Mouse (Mus musculus) liver, embryonic 12.5 days (tissue): ENCODE measurements around the gene Bckdhb. TPM values are rescaled to one million over a fixed set of nuclear protein-coding genes. Genes with fewer than 3 reads are reported as not detected.

Experiments
- ATAC-seq: fragments of 200-750 bp; cut with Nextera tagmentation; 2 replicates; pipeline ENCODE4 v1.8.0; 2017; ENCODE audit warnings: moderate number of reproducible peaks, mild to moderate bottlenecking, moderate library complexity
- H3K27ac ChIP-seq: fragments of 300-500 bp; sonication (generic); 2 replicates; pipeline ENCODE4 v1.5.1; 2016; ENCODE audit warnings: mild to moderate bottlenecking
- H3K27me3 ChIP-seq: fragments of 300-500 bp; sonication (generic); replicated peaks from 2 replicates; pipeline ENCODE4 v1.6.1; 2016; ENCODE audit warnings: mild to moderate bottlenecking, moderate library complexity
- H3K36me3 ChIP-seq: fragments of 300-500 bp; sonication (generic); 2 replicates; pipeline ENCODE4 v1.6.1; 2016; ENCODE audit warnings: mild to moderate bottlenecking, moderate library complexity
- H3K4me1 ChIP-seq: fragments of 300-500 bp; sonication (generic); 2 replicates; pipeline ENCODE4 v1.6.1; 2016
- H3K4me2 ChIP-seq: fragments of 300-500 bp; sonication (generic); 2 replicates; pipeline ENCODE4 v1.6.1; 2016; ENCODE audit warnings: mild to moderate bottlenecking, moderate library complexity
- H3K4me3 ChIP-seq: fragments of 300-500 bp; sonication (generic); 2 replicates; pipeline ENCODE4 v1.5.1; 2016; ENCODE audit warnings: mild to moderate bottlenecking, moderate library complexity
- H3K9ac ChIP-seq: fragments of 300-500 bp; sonication (generic); 2 replicates; pipeline ENCODE4 v1.6.1; 2016; ENCODE audit warnings: mild to moderate bottlenecking, moderate library complexity
- H3K9me3 ChIP-seq: fragments of 300-500 bp; sonication (generic); replicated peaks from 2 replicates; pipeline ENCODE4 v1.6.1; 2016; ENCODE audit warnings: mild to moderate bottlenecking, moderate library complexity
- WGBS: fragments of 180-500 bp; shearing (Covaris S2); methylation state at CpG from one replicate; pipeline ENCODE4 v1.1.7; 2016; ENCODE audit not compliant: insufficient replicate concordance; 5-methylcytosine and 5-hydroxymethylcytosine counted together
- polyA plus RNA-seq: library from polyadenylated mRNA; unstranded; fragments of >200 nt; fragmentation: Nextera tagmentation; extraction: Ambion mirVana; gene quantifications from 2 replicates; pipeline ENCODE4 v1.2.1, GENCODE M21; 2016

Bckdhb gene
- polyA plus RNA-seq, 1 experiment from 2014 or later: 22.4 TPM

GRCm38 (mm10) chr9:84084686-84085085 lies 159.7 kb downstream of the Bckdhb start:
- Histone ChIP-seq H3K27me3 (no peaks in the 10 kb centered on the region), H3K4me1 (no peaks in the 10 kb centered on the region; the same call in 1 of the 2 replicates), H3K4me2 (no peak overlapping the region), H3K9ac (no peak overlapping the region), H3K36me3 (no peaks in the 10 kb centered on the region), H3K9me3 (no peaks in the 10 kb centered on the region), H3K27ac (no peak overlapping the region), H3K4me3 (no peak overlapping the region)
- no peak for ATAC-seq
- 76% methylated on average over 5 of the region's 5 CpGs for WGBS

- H3K4me1 ChIP-seq: peaks cover 14% of the 10 kb centered on the region
- peak overlapping the region; percentile 42 for H3K4me2 ChIP-seq
- H3K4me3 ChIP-seq: no peak overlapping the region
- no peaks in the 10 kb centered on the region for H3K27me3 ChIP-seq
- H3K36me3 ChIP-seq: no peaks in the 10 kb centered on the region
- WGBS: 34% methylated on average over 9 of the region's 9 CpGs
- peak overlapping the region; percentile 62 for H3K27ac ChIP-seq
- no peak overlapping the region for H3K9ac ChIP-seq
- peak; percentile 92 for ATAC-seq
- H3K9me3 ChIP-seq: no peaks in the 10 kb centered on the region
These were observed 165.5 kb downstream of the Bckdhb start for GRCm38 (mm10) chr9:84090316-84091063.

- no peak overlapping the region for H3K27ac ChIP-seq
- WGBS: 88% methylated on average over 8 of the region's 8 CpGs
- no peaks in the 10 kb centered on the region for H3K27me3 ChIP-seq
- no peak overlapping the region for H3K4me3 ChIP-seq
- no peak overlapping the region for H3K9ac ChIP-seq
- H3K9me3 ChIP-seq: no peaks in the 10 kb centered on the region
- no peak for ATAC-seq
- H3K36me3 ChIP-seq: no peaks in the 10 kb centered on the region
- H3K4me1 ChIP-seq: peaks cover 14% of the 10 kb centered on the region
- H3K4me2 ChIP-seq: no peak overlapping the region
These were observed 168.0 kb downstream of the Bckdhb start for GRCm38 (mm10) chr9:84092994-84093393.

GRCm38 (mm10) chr9:84094111-84094510 lies 169.2 kb downstream of the Bckdhb start:
- Histone ChIP-seq H3K36me3 (no peaks in the 10 kb centered on the region), H3K4me1 (peaks cover 14% of the 10 kb centered on the region), H3K4me2 (no peak overlapping the region), H3K27ac (no peak overlapping the region), H3K9me3 (no peaks in the 10 kb centered on the region), H3K9ac (no peak overlapping the region), H3K27me3 (no peaks in the 10 kb centered on the region), H3K4me3 (no peak overlapping the region)
- 85% methylated on average over 6 of the region's 6 CpGs for WGBS
- no peak for ATAC-seq

GRCm38 (mm10) chr9:84096484-84097015 lies 171.6 kb downstream of the Bckdhb start:
- H3K4me2 ChIP-seq: no peak overlapping the region
- no peak overlapping the region for H3K27ac ChIP-seq
- ATAC-seq: no peak
- H3K36me3 ChIP-seq: no peaks in the 10 kb centered on the region
- H3K9ac ChIP-seq: no peak overlapping the region
- H3K27me3 ChIP-seq: no peaks in the 10 kb centered on the region
- no peaks in the 10 kb centered on the region for H3K4me1 ChIP-seq
- H3K4me3 ChIP-seq: no peak overlapping the region
- WGBS: 86% methylated on average over 13 of the region's 13 CpGs
- no peaks in the 10 kb centered on the region for H3K9me3 ChIP-seq

GRCm38 (mm10) chr9:84103344-84103743 lies 178.4 kb downstream of the Bckdhb start:
- Histone ChIP-seq H3K27me3 (no peaks in the 10 kb centered on the region), H3K9ac (no peak overlapping the region), H3K36me3 (no peaks in the 10 kb centered on the region), H3K4me1 (no peaks in the 10 kb centered on the region), H3K4me2 (no peak overlapping the region), H3K27ac (no peak overlapping the region), H3K9me3 (no peaks in the 10 kb centered on the region), H3K4me3 (no peak overlapping the region)
- WGBS: 88% methylated on average over 7 of the region's 7 CpGs
- no peak for ATAC-seq

GRCm38 (mm10) chr9:84106438-84106837 lies 181.5 kb downstream of the Bckdhb start:
- Histone ChIP-seq H3K4me2 (no peak overlapping the region), H3K9me3 (no peaks in the 10 kb centered on the region), H3K9ac (no peak overlapping the region), H3K27ac (no peak overlapping the region), H3K27me3 (no peaks in the 10 kb centered on the region), H3K36me3 (no peaks in the 10 kb centered on the region), H3K4me1 (peaks cover 15% of the 10 kb centered on the region), H3K4me3 (no peak overlapping the region)
- ATAC-seq: no peak
- 83% methylated on average over 2 of the region's 2 CpGs for WGBS

- Histone ChIP-seq H3K27me3 (no peaks in the 10 kb centered on the region), H3K9me3 (no peaks in the 10 kb centered on the region), H3K4me3 (no peak overlapping the region), H3K36me3 (no peaks in the 10 kb centered on the region), H3K4me1 (peaks cover 21% of the 10 kb centered on the region), H3K9ac (no peak overlapping the region), H3K27ac (no peak overlapping the region), H3K4me2 (no peak overlapping the region)
- WGBS: 74% methylated on average over 20 of the region's 20 CpGs
- ATAC-seq: no peak
These were observed 182.3 kb downstream of the Bckdhb start for GRCm38 (mm10) chr9:84107045-84107813.

GRCm38 (mm10) chr9:84108534-84108933 lies 183.6 kb downstream of the Bckdhb start:
- Histone ChIP-seq H3K4me1 (peaks cover 34% of the 10 kb centered on the region), H3K36me3 (no peaks in the 10 kb centered on the region), H3K9ac (no peak overlapping the region), H3K9me3 (no peaks in the 10 kb centered on the region), H3K4me3 (no peak overlapping the region), H3K4me2 (no peak overlapping the region), H3K27me3 (no peaks in the 10 kb centered on the region), H3K27ac (no peak overlapping the region)
- no peak for ATAC-seq
- 66% methylated on average over 7 of the region's 7 CpGs for WGBS

- Histone ChIP-seq H3K4me2 (no peak overlapping the region), H3K9ac (no peak overlapping the region), H3K4me1 (peaks cover 45% of the 10 kb centered on the region), H3K4me3 (no peak overlapping the region), H3K27ac (no peak overlapping the region), H3K27me3 (no peaks in the 10 kb centered on the region), H3K9me3 (no peaks in the 10 kb centered on the region), H3K36me3 (no peaks in the 10 kb centered on the region)
- ATAC-seq: no peak
- WGBS: 69% methylated on average over 6 of the region's 6 CpGs
These were observed 185.0 kb downstream of the Bckdhb start for GRCm38 (mm10) chr9:84109777-84110478.

GRCm38 (mm10) chr9:84110616-84111015 lies 185.7 kb downstream of the Bckdhb start:
- peaks cover 45% of the 10 kb centered on the region for H3K4me1 ChIP-seq
- H3K36me3 ChIP-seq: no peaks in the 10 kb centered on the region
- no peaks in the 10 kb centered on the region for H3K9me3 ChIP-seq
- H3K9ac ChIP-seq: no peak overlapping the region
- no peaks in the 10 kb centered on the region for H3K27me3 ChIP-seq
- no peak overlapping the region for H3K27ac ChIP-seq
- WGBS: 79% methylated on average over 11 of the region's 11 CpGs
- no peak overlapping the region for H3K4me2 ChIP-seq
- ATAC-seq: no peak
- H3K4me3 ChIP-seq: no peak overlapping the region

GRCm38 (mm10) chr9:84112319-84112718 lies 187.4 kb downstream of the Bckdhb start:
- no peaks in the 10 kb centered on the region for H3K36me3 ChIP-seq
- peak overlapping the region; percentile 22; the same call in 1 of the 2 replicates for H3K9ac ChIP-seq
- ATAC-seq: peak; percentile 73
- peak overlapping the region; percentile 63 for H3K4me2 ChIP-seq
- 7% methylated on average over 1 of the region's 1 CpGs for WGBS
- H3K27me3 ChIP-seq: no peaks in the 10 kb centered on the region
- peak overlapping the region; percentile 63 for H3K27ac ChIP-seq
- H3K4me3 ChIP-seq: peak overlapping the region; percentile 21
- no peaks in the 10 kb centered on the region for H3K9me3 ChIP-seq
- H3K4me1 ChIP-seq: peaks cover 45% of the 10 kb centered on the region
